Mouse (Mus musculus) hindlimb bud, embryonic 11.5 days (tissue): ENCODE measurements around the gene Tcfl5.

Source experiments
- DNase-seq: peaks from one replicate; pipeline ENCODE4 v3.0.0-alpha.2; 2012; ENCODE audit warnings: low read depth, low spot score; ENCODE audit errors: extremely low spot score

Gene Tcfl5

DNA sequence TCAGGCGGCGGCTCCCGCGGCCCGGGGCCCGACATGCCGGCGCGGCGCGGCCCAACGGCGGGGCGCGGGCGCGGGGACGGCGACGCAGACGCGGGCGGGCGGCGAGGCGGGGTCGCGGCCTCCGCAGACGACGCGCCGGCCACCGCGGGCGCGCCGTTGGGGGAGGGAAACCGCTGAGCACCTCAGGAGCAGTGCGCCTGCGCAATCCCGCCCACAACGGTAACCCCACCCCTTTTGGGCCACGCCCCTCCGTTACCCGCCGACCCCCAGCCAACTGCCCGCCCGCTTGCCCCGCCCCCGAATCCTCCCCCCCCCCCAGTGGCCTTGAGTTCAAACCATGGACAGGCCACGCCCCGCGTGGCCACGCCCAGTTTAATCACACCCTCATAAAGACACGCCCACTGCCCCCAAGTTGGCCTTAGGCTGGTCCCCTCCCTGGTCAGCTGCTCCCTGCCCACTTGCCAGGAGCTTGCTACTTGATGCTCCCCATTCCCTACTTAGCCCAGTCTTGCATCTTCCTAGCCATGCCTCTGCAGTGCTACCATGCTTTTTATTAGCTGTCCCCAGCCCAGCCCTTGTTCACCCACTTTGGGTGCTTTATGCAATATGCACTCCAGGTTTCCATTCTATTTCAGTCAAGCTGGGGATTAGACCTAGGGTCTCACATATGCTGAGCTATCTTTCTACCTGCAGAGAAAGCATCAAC lies at the start of gene Tcfl5:
Gene Tcfl5, minus strand, starts transcription at position 154 of the 706 bp plus-strand sequence.
- DNase-seq = no peak

DNA sequence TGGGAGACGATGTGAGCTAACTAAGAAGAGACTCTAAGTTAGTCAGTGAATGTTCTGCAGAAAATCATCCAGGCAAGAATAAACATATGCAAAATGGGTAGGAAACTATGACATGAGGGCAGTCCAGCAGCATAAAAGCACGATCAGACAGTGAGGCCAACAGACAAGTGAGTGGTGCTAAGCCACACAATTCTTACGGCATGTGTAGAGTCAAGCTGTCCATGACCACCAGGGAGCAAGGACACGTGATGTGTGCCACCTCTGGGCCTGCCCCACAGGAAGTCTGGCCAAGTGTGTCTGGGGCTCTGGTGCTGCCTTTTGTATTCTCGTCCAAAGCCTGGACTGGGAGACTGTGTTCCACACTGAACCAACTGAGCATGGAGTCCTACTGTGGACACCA lies 47.3 kb upstream of the Tcfl5 start:
- no peak for DNase-seq

DNA sequence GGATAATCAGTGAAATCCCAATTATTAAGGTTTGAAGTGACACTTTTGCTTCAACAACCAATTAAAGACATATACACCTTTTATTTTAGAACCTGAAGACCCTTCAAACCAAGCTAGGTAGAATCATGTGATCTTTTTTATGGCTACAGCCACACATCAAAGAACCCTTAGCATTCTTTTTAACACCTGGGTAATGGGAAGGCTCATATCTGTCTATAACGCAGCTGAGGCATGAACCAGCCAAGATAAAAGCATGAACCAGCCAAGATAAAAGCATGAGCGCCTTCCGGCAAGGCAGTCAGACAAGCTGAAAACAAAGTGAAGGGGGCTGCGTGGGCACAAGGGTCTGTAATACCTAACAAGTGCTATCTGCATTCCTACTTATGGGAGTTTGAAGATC lies 41.5 kb upstream of the Tcfl5 start:
- no peak for DNase-seq

DNA sequence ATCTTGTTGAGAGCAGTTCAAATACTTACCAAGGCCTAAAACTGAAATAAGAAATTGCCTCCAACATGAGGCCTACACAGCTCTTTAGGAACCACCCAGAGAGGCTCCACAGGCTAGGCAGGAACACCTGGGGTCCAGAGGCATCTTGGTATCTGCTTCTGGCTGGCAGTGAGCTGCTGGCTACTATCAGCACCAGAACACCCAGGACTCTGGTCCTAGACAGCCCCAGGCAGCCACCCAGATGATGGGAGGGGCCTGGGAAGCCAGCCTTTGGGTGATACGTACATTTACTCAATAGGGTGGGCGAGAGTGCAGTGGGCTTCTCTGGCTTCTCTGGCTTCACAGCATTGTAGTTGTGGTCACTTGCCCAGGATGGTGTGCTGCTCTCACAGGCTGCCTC lies 41.0 kb upstream of the Tcfl5 start:
- no peak for DNase-seq

DNA sequence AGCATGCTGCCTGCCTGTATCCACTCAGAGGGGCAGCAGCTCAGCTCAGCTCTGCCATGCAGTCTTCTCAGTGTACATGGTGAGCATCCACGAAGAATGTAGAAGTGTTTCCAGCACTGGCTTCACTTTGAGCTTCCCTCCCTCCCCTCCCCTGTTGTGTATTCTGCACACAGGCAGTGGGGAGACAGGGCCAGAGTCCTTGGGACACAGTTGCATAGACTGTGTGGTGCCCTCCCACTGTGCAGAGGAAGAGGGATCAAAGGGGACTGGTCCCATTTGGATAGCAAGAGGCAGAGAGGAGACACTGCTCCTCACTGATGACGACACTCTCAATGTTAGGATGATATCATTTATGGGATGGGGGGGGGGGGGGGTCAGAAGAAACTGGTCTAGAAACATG lies 38.7 kb upstream of the Tcfl5 start:
- DNase-seq = no peak

DNA sequence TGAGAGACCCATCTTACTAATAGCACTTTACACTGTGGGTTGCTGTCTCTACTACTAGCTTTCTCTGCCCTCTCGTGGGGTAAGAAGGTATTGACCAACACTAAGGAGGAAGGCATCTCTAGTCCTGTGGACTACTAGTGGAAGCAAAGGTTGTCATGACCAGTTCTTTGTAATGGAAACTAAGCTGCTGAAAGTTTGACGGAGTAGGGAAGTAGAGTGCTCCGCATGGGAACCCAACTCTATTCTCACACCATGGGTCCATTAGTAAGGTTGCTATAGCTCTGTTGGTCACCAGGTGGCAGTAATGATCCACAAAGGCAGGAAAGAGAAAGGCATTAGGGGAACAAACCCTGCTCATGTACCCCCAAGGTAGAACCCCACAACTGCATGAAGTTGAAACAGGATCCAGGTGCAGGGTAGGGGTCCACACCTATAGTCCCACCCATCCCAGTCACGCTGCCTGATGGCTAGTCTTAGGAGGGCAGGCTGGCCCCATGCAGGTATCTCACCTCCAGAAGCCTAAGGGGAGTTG lies 36.2 kb upstream of the Tcfl5 start:
- no peak for DNase-seq

DNA sequence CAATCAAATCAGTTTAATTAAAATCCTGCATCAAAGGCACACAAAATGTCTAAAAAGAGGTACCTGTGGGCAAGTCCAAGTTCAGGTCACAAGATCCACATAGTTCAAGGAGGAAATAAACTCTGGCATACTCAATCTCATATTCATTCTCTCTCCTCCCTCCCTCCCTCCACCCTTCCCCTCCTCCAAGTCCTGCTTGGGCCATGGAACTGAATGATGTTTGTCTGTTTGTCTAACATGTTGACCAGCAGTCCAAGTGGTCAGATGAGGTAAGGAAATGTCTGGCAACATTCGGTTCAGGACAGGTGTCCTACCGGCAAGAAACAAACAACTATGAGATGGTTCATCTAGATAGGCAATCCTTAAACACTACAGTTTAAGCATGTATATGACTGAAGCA lies 34.2 kb upstream of the Tcfl5 start:
- no peak for DNase-seq

DNA sequence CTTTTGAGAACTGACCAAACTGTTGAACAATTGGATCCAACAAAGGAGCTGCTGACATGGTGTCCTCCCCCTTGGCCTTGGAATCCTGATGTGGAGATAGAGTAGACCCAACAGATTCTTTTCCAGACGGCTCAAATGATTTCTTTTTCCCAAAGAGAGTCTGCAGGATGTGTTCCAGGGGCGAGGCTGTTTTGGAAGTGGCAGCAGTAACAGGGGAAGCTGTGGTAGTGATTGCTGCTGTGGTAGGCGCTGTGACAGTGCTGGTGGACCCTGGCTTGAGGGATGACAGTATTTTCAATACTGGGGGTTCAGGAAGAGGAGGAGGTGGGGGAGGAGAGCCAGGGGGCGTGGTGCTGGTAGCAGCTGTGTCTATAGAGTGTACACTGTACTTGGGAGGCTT lies 19.5 kb upstream of the Tcfl5 start:
- no peak for DNase-seq

DNA sequence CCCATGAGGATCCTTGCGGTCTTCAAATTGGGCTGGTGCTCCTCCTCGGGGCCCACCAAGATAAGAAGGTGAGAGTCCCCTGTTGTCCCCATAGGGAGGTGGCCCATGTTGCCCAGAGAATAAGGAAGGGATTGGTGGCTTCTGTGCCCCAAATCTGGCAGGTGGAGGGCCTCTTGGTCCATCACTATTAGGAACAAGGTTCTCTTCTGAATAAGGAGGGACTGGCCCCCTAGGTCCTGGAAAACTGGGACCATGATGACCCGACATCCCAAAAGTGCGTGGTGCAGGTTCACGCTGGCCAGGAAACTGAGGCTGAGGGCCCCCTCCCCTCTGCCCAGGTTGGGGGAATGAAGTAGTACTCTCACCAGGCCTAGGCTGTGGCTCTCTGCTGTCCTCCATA lies 18.0 kb upstream of the Tcfl5 start:
- DNase-seq = no peak

DNA sequence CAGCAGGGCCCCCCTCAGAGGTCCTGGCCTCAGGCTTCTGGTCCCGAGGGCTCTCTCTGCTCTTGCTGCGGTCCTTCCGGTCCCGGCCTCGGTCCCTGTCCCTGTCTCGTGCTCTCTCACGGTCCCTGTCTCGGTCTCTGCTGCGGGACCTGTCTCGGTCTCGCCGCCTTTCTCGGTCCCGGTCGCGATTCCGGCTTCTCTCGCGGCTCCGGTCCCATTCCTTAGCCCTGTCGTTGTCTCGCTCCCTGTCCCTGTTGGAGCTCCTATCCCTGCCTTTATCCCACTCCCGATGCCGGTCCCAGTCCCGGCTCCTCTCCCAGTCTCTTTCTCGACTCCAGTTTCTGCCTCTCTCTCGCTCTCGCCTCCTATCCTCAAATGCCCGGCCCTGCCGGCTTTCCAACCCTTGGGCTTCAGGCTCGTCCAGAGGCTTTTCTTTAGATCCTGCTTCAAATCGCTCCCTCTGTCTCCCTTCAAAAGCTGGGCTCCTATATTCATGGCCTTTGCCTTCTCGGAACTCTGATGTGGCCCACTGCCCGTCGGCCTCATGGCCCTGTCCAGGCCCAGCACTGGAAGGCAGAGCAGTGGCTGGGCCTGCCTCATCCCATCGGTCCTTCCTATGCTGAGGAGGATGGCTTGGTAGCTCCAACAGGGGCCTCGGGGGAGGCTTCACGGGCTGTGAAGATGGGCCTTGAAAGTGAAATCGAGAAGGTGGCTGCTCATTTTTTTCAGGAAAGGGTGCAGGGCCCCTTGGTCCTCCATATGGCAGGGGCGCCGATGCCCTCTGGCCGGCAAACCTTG lies 17.0 kb upstream of the Tcfl5 start:
- no peak for DNase-seq

DNA sequence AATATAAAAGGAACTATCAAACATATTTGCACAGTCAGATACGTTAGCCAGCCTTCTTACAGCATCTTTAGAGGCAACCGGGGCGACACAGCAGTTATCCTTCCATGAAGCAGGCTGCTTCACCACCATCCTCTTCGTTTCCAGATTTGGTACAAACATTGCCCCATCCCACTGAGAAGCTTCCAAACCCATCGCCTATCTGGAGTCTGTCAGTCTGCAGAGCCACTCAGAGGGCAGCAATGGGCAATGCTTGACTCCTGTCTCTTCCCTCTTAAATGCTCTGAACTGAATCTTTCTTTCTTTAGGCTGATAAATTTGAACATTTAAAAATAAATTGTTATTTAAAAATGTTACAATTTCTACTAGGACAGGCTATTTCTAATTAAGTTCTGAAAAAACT lies 15.9 kb upstream of the Tcfl5 start:
- no peak for DNase-seq

DNA sequence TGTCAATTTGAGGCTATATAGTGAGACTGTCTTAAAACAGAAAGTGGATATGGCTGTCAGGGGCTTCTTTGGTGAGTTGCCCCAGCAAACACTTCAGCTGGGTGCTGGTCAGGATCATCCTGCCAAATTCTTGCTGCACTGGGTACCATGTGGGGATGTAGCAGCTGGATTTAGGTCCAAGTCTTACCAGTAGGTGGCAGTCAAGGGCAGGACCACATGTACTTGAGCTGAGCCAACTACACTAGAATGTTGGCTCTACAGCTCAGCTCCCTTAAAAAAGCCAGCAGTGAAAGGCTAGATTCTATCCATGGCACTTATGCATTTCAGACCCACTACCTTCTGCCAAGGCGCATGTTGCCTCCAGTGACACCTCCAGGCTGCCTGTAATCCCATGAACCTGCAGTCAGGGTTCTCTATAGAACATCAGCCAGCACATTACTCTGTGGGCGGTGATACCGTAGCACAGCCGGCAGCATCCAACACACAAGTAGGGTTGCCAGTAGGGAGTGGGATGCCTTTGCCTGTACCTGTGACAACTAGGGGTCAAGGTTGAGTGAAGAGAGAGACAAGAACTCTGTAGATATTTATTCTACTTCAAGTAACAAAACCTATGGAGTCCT lies 15.0 kb upstream of the Tcfl5 start:
- DNase-seq = peak; percentile 62

DNA sequence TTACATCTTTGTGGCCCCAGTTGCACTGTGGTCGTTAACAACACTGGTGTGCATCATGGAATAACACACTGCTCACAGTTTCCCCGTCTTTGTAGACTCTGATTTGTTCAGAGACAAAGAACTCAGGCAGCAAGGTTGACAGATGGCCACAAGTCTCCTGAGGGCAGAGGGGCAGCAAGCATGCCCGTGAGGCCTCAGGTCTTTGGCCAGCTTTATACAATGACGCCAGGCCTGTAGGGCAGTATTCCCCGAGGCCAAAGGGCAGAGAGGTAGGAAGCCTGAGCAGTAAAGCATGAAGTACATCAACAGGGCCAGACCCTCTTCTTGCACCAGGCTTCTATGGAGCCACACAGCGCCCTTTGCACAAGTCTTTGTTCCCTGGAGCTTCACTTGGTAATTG lies 12.6 kb upstream of the Tcfl5 start:
- DNase-seq = no peak

DNA sequence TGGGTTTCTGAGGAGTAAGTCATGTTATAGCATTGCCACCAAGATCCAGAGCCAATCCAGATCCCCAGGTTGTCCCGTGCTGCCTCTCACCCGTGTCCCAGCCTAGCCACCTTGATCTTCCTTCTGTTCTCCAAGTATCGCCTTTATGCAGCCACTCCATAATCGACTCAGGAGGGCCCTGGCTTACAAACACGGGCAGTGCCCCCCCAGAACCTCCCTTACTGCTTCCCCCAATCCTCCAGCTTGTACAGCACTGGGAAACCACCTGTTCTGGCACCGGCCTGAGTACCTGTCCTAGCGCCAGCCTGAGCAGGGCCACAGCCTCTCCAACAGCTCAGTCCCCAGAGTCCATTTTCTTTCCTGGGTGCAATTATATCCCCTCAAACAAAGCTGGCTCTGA lies 12.2 kb upstream of the Tcfl5 start:
- no peak for DNase-seq

DNA sequence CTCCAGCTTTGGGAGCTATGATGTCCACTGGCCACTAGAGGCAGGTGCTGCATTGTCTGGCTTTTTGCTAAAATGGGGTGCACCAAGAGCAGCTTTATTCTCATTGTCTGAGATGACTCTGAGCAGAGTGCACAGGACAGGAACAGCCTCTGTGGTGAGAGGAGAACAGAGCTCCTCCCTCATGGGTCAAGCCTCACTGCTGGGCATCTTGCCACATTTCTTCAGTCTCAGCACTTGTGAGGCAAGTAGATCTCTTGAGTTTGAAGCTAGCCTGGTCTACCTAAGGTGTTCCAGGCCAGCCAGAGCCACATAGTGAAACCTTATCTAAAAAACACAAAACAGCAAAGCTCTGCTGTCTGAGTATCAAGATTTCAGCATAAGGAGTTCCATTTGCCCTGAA lies 4.3 kb upstream of the Tcfl5 start:
- DNase-seq = no peak

DNA sequence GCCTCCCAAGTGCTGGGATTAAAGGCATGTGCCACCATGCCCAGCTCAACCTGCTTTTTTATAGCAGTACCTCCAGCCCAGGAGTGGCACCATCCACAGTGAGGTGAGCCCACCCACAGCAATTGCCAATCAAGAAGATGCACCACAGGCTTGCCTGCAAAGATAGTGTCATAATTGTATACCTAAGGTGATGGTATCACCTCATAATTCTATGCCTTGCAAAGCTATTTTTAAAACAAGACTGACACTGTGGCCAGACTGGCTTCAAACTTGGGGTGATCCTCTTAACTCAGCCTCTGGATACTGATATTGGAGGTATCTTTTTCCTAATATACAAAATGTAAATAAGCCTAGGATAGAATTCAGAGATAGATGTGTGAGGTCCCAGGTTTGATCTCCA lies 1.1 kb upstream of the Tcfl5 start:
- DNase-seq = no peak

DNA sequence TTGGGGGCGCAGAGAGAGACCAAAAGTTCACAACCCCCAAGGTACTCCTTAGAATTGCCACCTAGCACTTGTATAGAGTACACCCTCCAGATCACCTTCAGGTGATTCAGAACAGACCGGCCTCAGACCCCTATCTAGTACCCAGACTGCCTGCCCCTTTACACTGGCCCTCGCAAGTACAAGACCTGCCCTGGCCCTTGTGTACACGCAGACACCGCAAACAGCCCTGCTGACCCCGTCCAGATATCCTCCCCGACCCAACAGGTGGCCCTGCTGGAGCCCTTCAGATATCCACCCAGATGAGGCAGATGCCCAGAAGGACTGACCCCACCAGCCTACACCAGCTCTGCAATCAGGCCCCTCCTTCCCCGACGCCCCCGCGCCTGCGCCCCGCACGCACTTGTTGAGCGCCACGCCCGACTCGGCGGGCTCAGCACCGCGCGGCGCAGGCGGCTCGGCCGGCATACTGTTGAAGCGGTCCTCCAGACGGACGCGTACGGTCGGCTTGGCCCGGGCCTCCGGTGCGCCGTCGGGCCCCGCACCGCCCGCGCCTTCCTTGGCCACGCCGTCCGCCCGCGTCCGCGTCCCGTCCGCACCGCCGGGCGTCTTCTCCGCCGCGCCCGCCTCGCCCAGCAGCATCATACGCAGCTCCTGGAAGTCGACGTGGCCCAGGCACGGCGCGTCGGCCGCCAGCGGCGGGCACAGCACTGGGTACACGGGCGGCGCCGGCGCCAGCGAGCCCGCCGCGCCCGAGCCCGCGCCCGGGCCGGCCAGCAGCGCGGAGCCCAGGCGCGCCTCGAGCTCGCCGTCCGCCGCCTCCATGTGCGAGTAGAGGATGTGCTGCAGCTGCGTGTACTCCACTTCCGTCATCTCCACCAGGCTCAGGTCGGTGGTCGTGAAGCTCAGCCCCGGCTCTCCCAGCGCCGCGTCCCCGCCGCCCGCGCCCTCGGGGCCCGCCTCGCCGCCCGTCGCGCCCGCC lies 643 bp downstream of the Tcfl5 start:
- no peak for DNase-seq

DNA sequence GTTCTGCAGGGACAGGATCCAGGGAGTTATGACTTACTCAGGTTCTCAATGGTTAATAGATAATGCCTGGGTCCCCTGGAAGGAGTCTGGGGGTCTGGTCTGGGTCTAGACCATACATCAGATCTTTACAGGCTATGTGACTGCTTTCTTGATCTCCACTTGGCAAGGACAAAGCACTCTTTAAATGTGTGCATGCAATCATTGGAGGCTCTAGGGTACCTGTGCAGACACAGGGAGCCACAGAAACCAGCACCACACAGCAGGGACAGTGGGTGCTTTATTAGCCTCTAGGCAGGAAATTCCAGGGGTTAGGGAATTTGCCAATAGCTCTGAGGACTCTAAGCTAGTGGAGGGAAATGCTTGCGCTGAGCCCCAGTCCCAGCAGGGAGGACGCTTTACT lies 30.6 kb downstream of the Tcfl5 start:
- no peak for DNase-seq

DNA sequence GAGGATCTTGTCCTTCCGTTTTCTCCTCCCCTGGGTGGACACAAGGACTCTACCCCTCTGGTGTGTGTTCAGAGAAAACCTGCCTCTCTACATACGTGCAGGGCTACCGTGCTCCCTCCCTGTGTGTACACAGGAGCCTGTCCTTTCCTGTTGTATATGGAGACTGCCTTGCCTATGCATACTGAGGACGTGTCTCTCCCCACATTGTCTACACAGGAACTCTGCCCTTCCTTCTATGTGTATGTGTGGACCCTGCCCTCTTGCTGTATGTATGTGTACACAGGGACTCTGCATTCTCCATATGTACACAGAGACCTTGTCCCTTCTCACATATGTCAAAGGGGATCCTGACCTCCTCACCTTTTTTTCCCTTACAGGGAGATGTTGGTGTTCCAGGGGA lies 32.2 kb downstream of the Tcfl5 start:
- no peak for DNase-seq

DNA sequence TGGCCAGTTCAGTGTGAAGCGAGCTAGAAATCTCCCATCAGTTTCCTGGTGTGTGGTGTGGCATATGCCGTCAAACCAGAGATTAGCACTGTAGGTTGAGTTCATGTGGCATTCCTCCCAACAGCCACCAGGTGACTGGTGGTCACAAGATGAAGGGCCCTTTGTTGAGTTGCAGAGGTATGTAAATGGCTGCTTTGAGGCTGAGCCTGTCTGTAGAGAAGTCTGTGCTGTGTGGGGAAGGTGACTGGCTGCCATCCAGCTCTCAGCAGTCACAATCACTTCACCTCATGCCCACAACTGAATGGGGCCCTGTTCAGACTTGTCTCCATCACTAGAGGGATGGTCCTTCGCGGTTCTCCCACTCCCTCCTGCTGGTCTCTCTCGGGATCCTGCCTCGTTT lies 37.7 kb downstream of the Tcfl5 start:
- no peak for DNase-seq

DNA sequence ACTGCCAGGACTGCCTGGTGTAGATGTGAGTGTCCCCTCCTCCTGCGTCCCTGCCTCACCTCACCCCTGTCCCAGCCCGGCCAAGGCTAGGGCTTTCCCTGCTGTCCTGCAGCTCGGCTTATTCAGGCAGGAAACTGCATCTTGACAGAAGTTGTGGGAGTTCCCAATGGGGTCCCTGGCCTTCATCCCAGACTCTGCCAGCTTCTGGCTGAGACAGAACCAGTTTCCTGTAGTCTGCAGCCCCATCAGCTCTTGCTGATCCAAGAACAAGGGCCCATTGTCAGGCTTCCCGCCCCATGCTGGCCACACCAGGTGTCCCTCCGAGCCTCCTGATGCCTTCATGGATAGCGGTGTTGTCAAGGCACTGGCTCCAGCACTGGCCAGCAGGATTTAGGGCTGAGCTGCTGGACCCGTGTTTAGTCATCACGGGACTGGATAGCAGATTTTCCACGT lies 41.9 kb downstream of the Tcfl5 start:
- no peak for DNase-seq
